Mouse (Mus musculus) cortical plate, adult 2 months (tissue): Measurements from ENCODE around the gene Ifi205.

Source experiments
- CTCF ChIP-seq: fragments of 200-500 bp; IDR thresholded peaks from 2 replicates; pipeline ENCODE4 v1.5.1; 2011; ENCODE audit warnings: mild to moderate bottlenecking, control low read depth, low read length; ENCODE audit not compliant: insufficient read depth; ENCODE audit errors: extremely low read depth
- POLR2A ChIP-seq: fragments of 200-500 bp; IDR thresholded peaks from 2 replicates; pipeline ENCODE4 v1.6.1; 2011; ENCODE audit warnings: mild to moderate bottlenecking, low read length, control low read depth; ENCODE audit not compliant: insufficient read depth; ENCODE audit errors: extremely low read depth

GRCm38 (mm10) chr1:174050532-174050931, 18.9 kb upstream of the Ifi205 start:
- TF ChIP-seq POLR2A (no peak), CTCF (no peak)
